ENCODE assay signal across 2 mouse cellular contexts in genomic region chr2:44490230-44490629, GRCm38 (mm10).
A peak's percentile ranks its signal among the peaks of the same experiment; 100 is the strongest.
TF ChIP-seq lines count a peak whose summit lies in the region.

No protein-coding gene starts in this region.

TF ChIP-seq in CH12.LX, 34 proteins besides CTCF, POLR2A, EP300 and RAD21 (continued from another document):
- TF ChIP-seq SMC3 (IDR thresholded peaks at IDR 0.05; ENCODE audit: low read depth, low read length) (no peak), UBTF (IDR thresholded peaks at IDR 0.05; ENCODE audit: low read depth, low read length) (no peak), ZMIZ1 (IDR thresholded peaks at IDR 0.05; ENCODE audit: low read depth, low read length) (no peak), JUND (conservative IDR thresholded peaks at IDR 0.05; ENCODE audit: low read depth, low read length) (no peak)
TF ChIP-seq in CH12.LX: peak in this region for 1.

TF ChIP-seq in ES-E14, 5 proteins besides CTCF, POLR2A, EP300 and RAD21 (continued from another document):
- no peak for TF ChIP-seq CHD2 (IDR thresholded peaks at IDR 0.05; ENCODE audit: low read depth, low read length)
- peak; percentile 85; the same call in 1 of the 2 replicates for TF ChIP-seq ZNF384 (IDR thresholded peaks at IDR 0.05; ENCODE audit: low read depth, low read length)
